Mouse (Mus musculus) limb, embryonic 12.5 days (tissue): ENCODE measurements at regions not wholly inside any gene's neighbourhood (a gene's known extent, or its start where the extent isn't known, plus 50 kb on each side); places are given as distances from the start of the nearest gene placed in this dataset.

ENCODE experiments used
- ATAC-seq: fragments of 200-750 bp; cut with Nextera tagmentation; 2 replicates; pipeline ENCODE4 v1.8.0; 2017; ENCODE audit warnings: low read depth, moderate TSS enrichment; ENCODE audit not compliant: insufficient number of reproducible peaks, insufficient read depth, low FRiP score, low TSS enrichment
- H3K27ac ChIP-seq: fragments of 300-500 bp; sonication (generic); 2 replicates; pipeline ENCODE4 v1.5.1; 2016; ENCODE audit warnings: mild to moderate bottlenecking, moderate library complexity
- H3K27me3 ChIP-seq: fragments of 300-500 bp; sonication (generic); 2 replicates; pipeline ENCODE4 v1.6.1; 2016; ENCODE audit warnings: mild to moderate bottlenecking, moderate library complexity
- H3K36me3 ChIP-seq: fragments of 300-500 bp; sonication (generic); 2 replicates; pipeline ENCODE4 v1.6.1; 2016; ENCODE audit warnings: mild to moderate bottlenecking, moderate library complexity
- H3K4me1 ChIP-seq: fragments of 300-500 bp; sonication (generic); replicated peaks from 2 replicates; pipeline ENCODE4 v1.6.1; 2016
- H3K4me2 ChIP-seq: fragments of 300-500 bp; sonication (generic); 2 replicates; pipeline ENCODE4 v1.6.1; 2016; ENCODE audit warnings: mild to moderate bottlenecking, moderate library complexity
- H3K4me3 ChIP-seq: fragments of 300-500 bp; sonication (generic); replicated peaks from 2 replicates; pipeline ENCODE4 v1.5.1; 2016; ENCODE audit warnings: mild to moderate bottlenecking
- H3K9ac ChIP-seq: fragments of 300-500 bp; sonication (generic); replicated peaks from 2 replicates; pipeline ENCODE4 v1.6.1; 2016; ENCODE audit warnings: mild to moderate bottlenecking, moderate library complexity
- H3K9me3 ChIP-seq: fragments of 300-500 bp; sonication (generic); 2 replicates; pipeline ENCODE4 v1.6.1; 2016; ENCODE audit warnings: mild to moderate bottlenecking, moderate library complexity
- WGBS: fragments of 180-500 bp; shearing (Covaris S2); methylation state at CpG from one replicate; pipeline ENCODE4 v1.1.7; 2016; 5-methylcytosine and 5-hydroxymethylcytosine counted together

DNA sequence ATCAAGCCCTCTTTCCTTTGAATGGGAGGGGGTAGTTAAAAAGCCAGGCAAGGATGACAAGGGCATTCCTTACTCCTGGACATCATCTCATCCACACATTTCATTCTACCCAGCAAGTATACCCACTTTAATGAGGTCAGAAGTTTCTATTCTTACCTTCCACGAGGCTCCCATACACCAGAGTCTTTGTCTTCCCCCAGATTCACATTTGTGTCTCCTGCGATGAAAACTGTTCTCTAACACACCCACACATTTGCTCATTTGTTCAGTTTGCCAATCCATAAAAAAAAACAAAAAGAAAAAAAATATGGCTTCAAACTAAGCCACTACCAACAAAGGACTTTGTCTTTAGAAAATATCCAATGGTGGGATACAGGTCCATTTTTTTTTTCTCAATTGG is 263.7 kb upstream of the Zbtb20 start:
- Histone ChIP-seq H3K27me3 (no peaks in the 10 kb centered on the region), H3K27ac (no peak overlapping the region), H3K4me2 (no peak overlapping the region), H3K9ac (no peak overlapping the region), H3K9me3 (no peaks in the 10 kb centered on the region), H3K4me3 (no peak overlapping the region), H3K4me1 (no peaks in the 10 kb centered on the region), H3K36me3 (no peaks in the 10 kb centered on the region)
- WGBS: 87% methylated on average over 2 of the region's 2 CpGs
- ATAC-seq: no peak

DNA sequence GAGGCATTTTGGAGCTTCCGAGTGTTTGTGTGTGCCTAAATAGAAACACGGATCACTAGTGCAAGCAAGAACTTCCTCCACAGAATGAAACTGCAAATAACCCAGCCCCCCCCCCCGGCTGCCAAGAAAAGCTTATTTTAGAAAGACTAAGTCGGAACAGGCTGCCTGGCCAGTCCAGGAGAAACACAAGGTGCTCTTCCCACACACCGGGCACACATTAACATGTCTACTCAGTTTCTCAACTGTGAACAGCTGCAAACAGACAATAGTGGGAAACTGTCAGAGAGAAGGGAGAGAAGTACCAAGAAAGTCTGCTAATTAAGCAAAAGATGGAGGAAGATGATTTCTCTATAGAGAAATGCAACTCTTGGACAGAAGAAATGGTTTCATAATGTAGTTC is 267.3 kb upstream of the Zbtb20 start:
- Histone ChIP-seq H3K4me2 (no peak overlapping the region), H3K4me1 (no peaks in the 10 kb centered on the region), H3K9me3 (peaks cover under 1% of the 10 kb centered on the region; the same call in 1 of the 2 replicates), H3K9ac (no peak overlapping the region), H3K27me3 (no peaks in the 10 kb centered on the region), H3K4me3 (no peak overlapping the region), H3K36me3 (no peaks in the 10 kb centered on the region), H3K27ac (no peak overlapping the region)
- WGBS: 90% methylated on average over 5 of the region's 5 CpGs
- no peak for ATAC-seq

DNA sequence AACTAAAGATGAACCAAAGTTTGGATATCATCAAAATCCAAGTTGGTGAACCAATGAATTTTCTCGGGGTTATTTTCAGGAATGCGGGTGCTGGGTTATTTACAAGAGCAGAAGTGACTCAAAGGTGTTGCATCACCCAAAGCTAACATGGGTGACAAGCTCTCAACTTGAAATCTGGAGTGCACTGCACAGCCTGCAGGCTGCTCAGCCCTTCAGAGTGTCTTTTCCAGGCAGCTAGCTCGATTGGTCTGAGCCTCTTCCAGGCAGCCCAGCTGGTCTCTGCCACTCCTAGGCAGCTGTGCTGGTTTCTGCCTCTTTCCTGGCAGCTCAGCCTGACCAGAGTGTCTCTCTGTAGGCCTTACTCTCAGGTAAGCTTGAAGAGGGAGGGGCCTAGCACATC is 251.9 kb upstream of the Gap43 start:
- no peaks in the 10 kb centered on the region for H3K36me3 ChIP-seq
- no peaks in the 10 kb centered on the region for H3K4me1 ChIP-seq
- no peak overlapping the region for H3K4me2 ChIP-seq
- WGBS: 67% methylated on average over 3 of the region's 3 CpGs
- peak; percentile 37; the same call in 1 of the 2 replicates for ATAC-seq
- H3K27ac ChIP-seq: no peak overlapping the region
- no peak overlapping the region for H3K9ac ChIP-seq
- H3K27me3 ChIP-seq: no peaks in the 10 kb centered on the region
- no peaks in the 10 kb centered on the region for H3K9me3 ChIP-seq
- no peak overlapping the region for H3K4me3 ChIP-seq

DNA sequence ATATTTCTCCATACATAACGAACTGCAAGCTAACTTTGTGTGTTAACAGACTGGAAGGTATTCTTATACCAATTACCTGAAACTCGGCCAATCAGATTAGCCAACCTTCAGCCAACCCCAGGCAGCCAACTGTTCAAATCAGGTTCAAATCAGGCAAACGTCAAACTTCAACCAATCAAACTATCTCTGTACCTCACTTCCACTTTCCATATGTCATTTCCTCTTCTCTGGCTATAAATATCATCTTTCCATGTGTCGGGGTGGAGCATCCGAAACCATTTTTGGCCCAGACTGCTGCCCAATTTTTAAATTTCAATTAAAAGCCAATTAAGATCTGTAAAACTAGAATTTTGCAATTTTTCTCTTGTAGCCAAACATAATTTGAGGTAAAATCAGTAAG is 251.1 kb upstream of the Gap43 start:
- no peak overlapping the region for H3K4me3 ChIP-seq
- no peaks in the 10 kb centered on the region for H3K4me1 ChIP-seq
- no peak overlapping the region for H3K27ac ChIP-seq
- no peaks in the 10 kb centered on the region for H3K36me3 ChIP-seq
- no peaks in the 10 kb centered on the region for H3K9me3 ChIP-seq
- no peak for ATAC-seq
- 86% methylated on average over 5 of the region's 5 CpGs for WGBS
- no peak overlapping the region for H3K9ac ChIP-seq
- H3K27me3 ChIP-seq: no peaks in the 10 kb centered on the region
- no peak overlapping the region for H3K4me2 ChIP-seq

DNA sequence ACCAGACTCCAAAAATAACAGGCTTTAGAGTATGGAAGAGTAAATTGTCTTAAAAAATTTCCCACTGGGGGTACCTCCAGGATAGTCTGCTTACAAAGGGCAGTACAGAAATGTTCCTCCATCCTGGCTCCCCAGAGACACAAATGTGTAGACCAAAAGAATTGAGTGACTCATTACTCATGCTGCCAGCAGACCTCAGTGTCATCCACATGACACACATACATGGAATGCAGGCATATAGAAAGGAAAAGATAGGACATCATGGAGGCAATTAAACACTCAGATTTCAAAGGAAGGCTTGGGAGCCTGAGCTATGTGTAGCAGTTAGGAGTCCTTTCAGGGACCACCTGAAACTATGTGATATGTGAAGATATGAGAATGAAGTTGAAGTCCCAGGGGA is 245.7 kb upstream of the Gap43 start:
- Histone ChIP-seq H3K36me3 (no peaks in the 10 kb centered on the region), H3K27me3 (no peaks in the 10 kb centered on the region), H3K4me3 (no peak overlapping the region), H3K4me1 (no peaks in the 10 kb centered on the region), H3K9me3 (no peaks in the 10 kb centered on the region), H3K9ac (no peak overlapping the region), H3K4me2 (no peak overlapping the region), H3K27ac (no peak overlapping the region)
- no peak for ATAC-seq

DNA sequence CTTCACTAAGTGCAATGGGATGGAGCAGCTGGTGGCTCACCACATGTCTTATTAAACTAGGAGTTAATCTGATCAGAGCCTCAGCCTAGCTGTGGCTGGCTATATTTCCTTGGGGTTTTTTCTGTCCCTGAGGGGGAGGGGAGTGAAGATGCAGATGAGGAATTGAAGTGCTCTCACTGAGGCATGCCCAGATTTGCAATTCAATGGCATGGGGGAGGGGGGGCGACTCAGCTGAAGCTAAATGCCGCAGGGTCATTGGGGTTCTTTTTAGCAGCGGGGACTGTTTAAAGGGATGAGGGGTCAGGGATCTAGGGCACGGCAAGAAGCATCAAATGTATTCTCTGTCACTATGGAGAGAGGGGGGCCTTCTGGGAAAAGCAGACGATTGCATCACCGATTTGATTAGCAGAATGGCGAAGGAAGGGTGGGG is 235.1 kb upstream of the Gap43 start:
- no peaks in the 10 kb centered on the region for H3K27me3 ChIP-seq
- no peak overlapping the region for H3K27ac ChIP-seq
- no peak overlapping the region for H3K4me3 ChIP-seq
- ATAC-seq: no peak
- 8% methylated on average over 7 of the region's 7 CpGs for WGBS
- no peak overlapping the region for H3K4me2 ChIP-seq
- no peak overlapping the region for H3K9ac ChIP-seq
- no peaks in the 10 kb centered on the region for H3K9me3 ChIP-seq
- H3K36me3 ChIP-seq: no peaks in the 10 kb centered on the region
- no peaks in the 10 kb centered on the region for H3K4me1 ChIP-seq

DNA sequence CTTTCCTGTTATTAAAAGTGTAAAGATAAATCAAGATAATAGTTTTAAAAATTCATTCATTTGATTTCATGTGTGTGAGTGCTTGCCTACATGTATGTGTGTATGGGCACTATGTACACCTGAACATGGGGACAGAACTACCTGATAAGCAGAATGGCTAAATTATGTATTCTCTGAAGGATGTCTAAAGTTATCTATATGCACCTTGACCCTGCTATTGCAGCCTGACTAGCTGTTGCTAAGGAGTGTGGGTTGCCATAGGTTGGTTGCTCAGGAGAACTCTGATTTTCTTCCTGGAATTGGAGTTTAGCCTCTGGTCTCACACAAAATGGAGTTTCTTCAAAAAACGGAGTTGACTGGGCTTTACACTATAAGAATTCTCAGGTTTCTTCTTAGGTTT is 234.5 kb upstream of the Gap43 start:
- no peak overlapping the region for H3K27ac ChIP-seq
- ATAC-seq: no peak

DNA sequence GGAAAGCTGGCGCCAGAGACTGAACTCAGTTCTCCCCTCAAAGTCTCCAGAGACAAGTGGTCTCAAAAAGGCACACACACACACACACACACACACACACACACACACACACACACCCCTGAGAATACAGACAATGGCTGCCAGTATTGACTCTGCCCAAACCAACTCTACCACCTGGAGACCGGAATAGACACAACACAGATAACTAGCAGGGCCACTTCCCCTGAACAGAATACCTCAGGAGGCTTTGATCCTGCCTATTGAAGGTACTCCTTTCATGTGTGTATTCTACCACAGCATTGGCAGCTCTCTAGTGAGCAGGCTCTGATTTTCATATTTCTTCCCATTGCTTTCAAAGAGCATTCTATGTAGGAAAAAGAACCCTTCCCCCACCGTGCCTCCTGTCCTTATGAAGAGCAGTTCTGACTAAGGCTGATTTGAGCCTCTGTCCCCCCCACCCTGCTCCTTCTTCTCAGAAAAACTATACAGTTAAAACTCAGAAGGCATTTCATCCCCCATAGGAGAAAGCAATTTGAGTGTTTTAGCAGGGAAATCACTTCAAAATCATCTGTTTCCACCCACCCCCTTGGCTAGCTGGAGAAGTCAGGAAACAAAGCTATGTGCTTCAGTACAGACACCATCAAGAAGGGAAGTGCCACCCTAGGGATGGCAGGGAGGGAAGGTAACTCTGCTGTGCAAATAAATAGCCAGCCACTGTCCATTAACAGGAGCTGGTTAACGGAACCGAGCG is 230.0 kb upstream of the Gap43 start:
- ATAC-seq: no peak
- Histone ChIP-seq H3K9ac (no peak overlapping the region), H3K4me2 (no peak overlapping the region), H3K27me3 (no peaks in the 10 kb centered on the region), H3K27ac (no peak overlapping the region), H3K4me1 (no peaks in the 10 kb centered on the region), H3K4me3 (no peak overlapping the region), H3K36me3 (no peaks in the 10 kb centered on the region), H3K9me3 (no peaks in the 10 kb centered on the region)
- WGBS: 72% methylated on average over 6 of the region's 6 CpGs

More for the DNA sequence above, 234.5 kb upstream of the Gap43 start:
- WGBS: 28% methylated on average over 1 of the region's 1 CpGs
- Histone ChIP-seq H3K4me3 (no peak overlapping the region), H3K4me2 (no peak overlapping the region), H3K27me3 (no peaks in the 10 kb centered on the region), H3K36me3 (no peaks in the 10 kb centered on the region), H3K9me3 (no peaks in the 10 kb centered on the region), H3K9ac (no peak overlapping the region), H3K4me1 (no peaks in the 10 kb centered on the region)

DNA sequence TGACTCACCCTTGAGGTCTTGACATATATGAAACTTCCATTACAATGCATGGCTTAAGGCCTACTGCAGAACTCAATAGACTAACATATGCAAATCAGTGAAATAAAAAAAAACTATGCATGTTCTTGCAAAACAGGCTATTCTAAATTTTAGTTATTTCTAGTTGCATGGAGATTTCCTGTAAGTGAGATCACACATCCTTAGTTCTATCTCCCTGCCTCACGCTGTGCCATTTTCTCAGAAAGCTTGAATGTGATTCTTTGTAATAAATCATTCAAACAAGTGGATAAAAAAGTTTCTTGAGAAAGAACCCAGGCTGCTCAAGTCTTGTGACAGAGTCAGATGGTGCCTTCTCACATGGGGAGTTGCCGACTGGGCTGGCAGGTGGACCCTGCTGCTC is 228.9 kb upstream of the Gap43 start:
- Histone ChIP-seq H3K36me3 (no peaks in the 10 kb centered on the region), H3K4me3 (no peak overlapping the region), H3K9ac (no peak overlapping the region), H3K4me2 (no peak overlapping the region), H3K27ac (no peak overlapping the region), H3K27me3 (no peaks in the 10 kb centered on the region), H3K9me3 (no peaks in the 10 kb centered on the region), H3K4me1 (no peaks in the 10 kb centered on the region)
- 83% methylated on average over 2 of the region's 2 CpGs for WGBS
- ATAC-seq: no peak

DNA sequence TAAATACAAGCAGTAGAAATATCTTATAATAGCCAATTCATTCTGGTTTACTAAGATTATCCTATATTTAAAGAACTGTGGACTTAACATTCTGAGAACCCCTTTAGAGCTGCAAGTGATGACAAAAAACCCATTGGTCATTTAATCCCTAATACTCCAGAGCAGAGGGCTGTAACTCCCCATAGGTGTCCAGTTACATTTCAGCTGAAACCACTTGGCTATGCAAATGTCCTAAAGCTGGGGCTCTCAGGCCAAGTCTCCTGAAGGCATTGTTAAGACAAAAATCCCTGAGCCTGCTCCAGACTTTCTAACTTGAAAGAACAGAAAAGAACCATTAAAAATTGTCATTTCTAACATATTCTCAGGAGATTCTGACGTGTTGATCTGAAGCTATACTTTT is 209.1 kb upstream of the Gap43 start:
- H3K4me2 ChIP-seq: no peak overlapping the region
- ATAC-seq: no peak
- H3K27me3 ChIP-seq: no peaks in the 10 kb centered on the region
- H3K9me3 ChIP-seq: no peaks in the 10 kb centered on the region
- no peak overlapping the region for H3K27ac ChIP-seq
- H3K4me1 ChIP-seq: peaks cover 5% of the 10 kb centered on the region; the same call in 1 of the 2 replicates
- H3K9ac ChIP-seq: no peak overlapping the region
- H3K36me3 ChIP-seq: no peaks in the 10 kb centered on the region
- WGBS: 63% methylated on average over 1 of the region's 1 CpGs
- no peak overlapping the region for H3K4me3 ChIP-seq

DNA sequence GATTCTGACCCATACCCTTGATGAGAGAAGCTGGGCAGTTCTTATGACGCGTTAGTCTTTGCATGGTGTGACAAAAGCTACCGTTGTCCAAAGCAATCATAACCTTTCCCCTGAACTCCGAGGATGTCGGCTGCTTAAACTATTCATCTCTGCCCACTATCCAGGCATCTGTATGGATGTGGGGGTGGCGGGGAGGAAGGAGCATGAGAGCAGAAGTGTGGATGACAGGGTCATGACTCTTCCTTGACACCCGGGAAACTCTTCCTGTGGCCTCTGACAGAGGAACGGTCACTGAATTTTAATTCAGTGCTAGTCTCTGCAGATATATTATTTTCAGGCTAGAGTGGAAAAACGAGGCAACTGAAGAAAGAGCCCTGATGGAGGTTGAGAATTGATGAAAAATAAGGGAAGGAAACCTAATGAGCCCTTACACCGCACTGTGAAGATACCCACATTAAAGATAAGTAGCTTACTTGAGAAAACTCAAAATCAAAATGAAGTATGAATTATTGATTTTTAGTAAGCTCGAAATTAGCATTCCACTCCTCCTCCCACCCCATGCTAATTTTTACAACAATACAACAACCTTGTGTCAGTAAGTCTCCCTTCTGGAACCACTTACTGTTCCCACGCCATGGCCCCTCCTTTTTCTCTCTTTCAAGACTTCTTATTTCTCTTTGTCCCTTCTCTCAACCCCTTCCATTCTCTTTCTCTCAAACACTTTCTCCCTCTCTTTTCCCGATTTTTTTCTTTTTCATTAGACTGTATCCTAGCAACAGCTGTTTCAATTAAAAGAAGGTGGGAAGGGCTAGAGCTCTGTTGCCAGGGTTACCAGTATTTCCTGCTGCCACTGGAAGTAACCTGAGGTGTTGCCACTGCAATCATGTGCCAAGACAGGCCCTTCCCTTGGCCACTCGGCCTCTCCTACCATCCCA is 206.0 kb upstream of the Gap43 start:
- Histone ChIP-seq H3K4me1 (peaks cover 5% of the 10 kb centered on the region; the same call in 1 of the 2 replicates), H3K9me3 (no peaks in the 10 kb centered on the region), H3K27me3 (no peaks in the 10 kb centered on the region), H3K9ac (no peak overlapping the region), H3K4me2 (no peak overlapping the region), H3K4me3 (no peak overlapping the region), H3K27ac (no peak overlapping the region), H3K36me3 (no peaks in the 10 kb centered on the region)
- ATAC-seq: no peak
- 59% methylated on average over 14 of the region's 14 CpGs for WGBS
